Mouse (Mus musculus) cerebellum, adult 2 months (tissue): Measurements from ENCODE around the gene Gm28051.
A peak's percentile ranks its signal among the peaks of the same experiment; 100 is the strongest.

Source experiments
- CTCF ChIP-seq: fragments of 200-500 bp; IDR thresholded peaks from 2 replicates; pipeline ENCODE4 v1.5.1; 2011; ENCODE audit warnings: low read depth, mild to moderate bottlenecking, control low read depth, low read length, moderate library complexity, borderline replicate concordance; ENCODE audit not compliant: insufficient read depth
- POLR2A ChIP-seq: fragments of 200-500 bp; IDR thresholded peaks from 2 replicates; pipeline ENCODE4 v1.6.1; 2011; ENCODE audit warnings: low read length, control low read depth, borderline replicate concordance; ENCODE audit not compliant: insufficient read depth

DNA sequence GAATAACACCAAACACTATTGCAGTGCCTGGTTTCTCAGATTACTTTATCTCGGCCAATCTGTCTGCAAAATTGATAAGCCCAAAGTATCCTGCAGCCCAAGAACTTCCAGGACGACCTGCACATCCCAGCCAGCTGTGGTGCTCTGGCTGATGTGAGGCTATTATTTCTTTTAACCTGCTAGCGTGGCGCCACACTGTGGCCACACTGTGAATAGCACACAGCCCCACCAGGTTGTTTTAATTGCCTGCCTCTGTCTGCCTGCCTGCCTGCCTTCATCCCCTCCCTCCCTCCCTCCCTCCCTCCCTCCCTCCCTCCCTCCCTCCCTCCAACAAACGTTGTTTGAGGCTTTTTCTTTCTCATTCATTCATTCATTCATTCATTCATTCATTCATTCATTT is 24.2 kb downstream of the Gm28051 start:
- no peak for TF ChIP-seq POLR2A
- TF ChIP-seq CTCF: peak; percentile 59
